Mouse (Mus musculus): ENCODE measurements around the gene Strap. TPM values are rescaled to one million over a fixed set of nuclear protein-coding genes. Genes with fewer than 3 reads are reported as not detected.

The Strap gene
- polyA plus RNA-seq, 1 experiment = 124 TPM

GRCm38 (mm10) chr6:137772918-137773636 is 38.2 kb downstream of the Strap start:
- Histone ChIP-seq H3K4me1 (ENCODE audit: control insufficient read depth, insufficient read depth, low read length) (no peaks in the 10 kb centered on the region), H3K27ac (ENCODE audit: insufficient read depth, low read length) (no peak overlapping the region), H3K4me3 (ENCODE audit: insufficient read depth, low read length) (no peak overlapping the region)
- no peak for TF ChIP-seq CTCF (IDR thresholded peaks at IDR 0.05; ENCODE audit: borderline replicate concordance, insufficient read depth, low read length)
- no peak for TF ChIP-seq POLR2A (IDR thresholded peaks at IDR 0.05; ENCODE audit: low read depth, low read length)

- Histone ChIP-seq H3K4me3 (ENCODE audit: insufficient read depth, low read length) (no peak overlapping the region), H3K4me1 (ENCODE audit: control insufficient read depth, insufficient read depth, low read length) (no peaks in the 10 kb centered on the region), H3K27ac (ENCODE audit: insufficient read depth, low read length) (no peak overlapping the region)
- no peak for TF ChIP-seq CTCF (IDR thresholded peaks at IDR 0.05; ENCODE audit: borderline replicate concordance, insufficient read depth, low read length)
- TF ChIP-seq POLR2A (IDR thresholded peaks at IDR 0.05; ENCODE audit: low read depth, low read length) = no peak
Observed at GRCm38 (mm10) chr6:137773637-137774028, 38.8 kb downstream of the Strap start.

GRCm38 (mm10) chr6:137774166-137774565 is 39.3 kb downstream of the Strap start:
- Histone ChIP-seq H3K4me1 (ENCODE audit: control insufficient read depth, insufficient read depth, low read length) (no peaks in the 10 kb centered on the region), H3K27ac (ENCODE audit: insufficient read depth, low read length) (no peak overlapping the region), H3K4me3 (ENCODE audit: insufficient read depth, low read length) (no peak overlapping the region)
- no peak for TF ChIP-seq CTCF (IDR thresholded peaks at IDR 0.05; ENCODE audit: borderline replicate concordance, insufficient read depth, low read length)
- TF ChIP-seq POLR2A (IDR thresholded peaks at IDR 0.05; ENCODE audit: low read depth, low read length) = no peak

GRCm38 (mm10) chr6:137775159-137775558 is 40.3 kb downstream of the Strap start:
- TF ChIP-seq CTCF (IDR thresholded peaks at IDR 0.05; ENCODE audit: borderline replicate concordance, insufficient read depth, low read length) (no peak), POLR2A (IDR thresholded peaks at IDR 0.05; ENCODE audit: low read depth, low read length) (no peak)

GRCm38 (mm10) chr6:137776981-137777380 is 42.1 kb downstream of the Strap start:
- H3K27ac ChIP-seq (ENCODE audit: insufficient read depth, low read length) = no peak overlapping the region
- H3K4me3 ChIP-seq (ENCODE audit: insufficient read depth, low read length) = no peak overlapping the region
- H3K4me1 ChIP-seq (ENCODE audit: control insufficient read depth, insufficient read depth, low read length) = no peaks in the 10 kb centered on the region
- no peak for TF ChIP-seq POLR2A (IDR thresholded peaks at IDR 0.05; ENCODE audit: low read depth, low read length)
- TF ChIP-seq CTCF (IDR thresholded peaks at IDR 0.05; ENCODE audit: borderline replicate concordance, insufficient read depth, low read length) = no peak

More at GRCm38 (mm10) chr6:137775159-137775558, 40.3 kb downstream of the Strap start:
- H3K4me1 ChIP-seq (ENCODE audit: control insufficient read depth, insufficient read depth, low read length) = no peaks in the 10 kb centered on the region
- no peak overlapping the region for H3K4me3 ChIP-seq (ENCODE audit: insufficient read depth, low read length)
- H3K27ac ChIP-seq (ENCODE audit: insufficient read depth, low read length) = no peak overlapping the region

- Histone ChIP-seq H3K27ac (ENCODE audit: insufficient read depth, low read length) (peak overlapping the region; percentile 45; the same call in 1 of the 2 replicates), H3K4me3 (ENCODE audit: insufficient read depth, low read length) (no peak overlapping the region), H3K4me1 (ENCODE audit: control insufficient read depth, insufficient read depth, low read length) (peaks cover 3% of the 10 kb centered on the region)
- TF ChIP-seq POLR2A (IDR thresholded peaks at IDR 0.05; ENCODE audit: low read depth, low read length) (no peak), CTCF (IDR thresholded peaks at IDR 0.05; ENCODE audit: borderline replicate concordance, insufficient read depth, low read length) (no peak)
Observed at GRCm38 (mm10) chr6:137783899-137784637, 49.2 kb downstream of the Strap start.

- Histone ChIP-seq H3K27ac (ENCODE audit: insufficient read depth, low read length) (no peak overlapping the region), H3K4me1 (ENCODE audit: control insufficient read depth, insufficient read depth, low read length) (peaks cover 3% of the 10 kb centered on the region), H3K4me3 (ENCODE audit: insufficient read depth, low read length) (no peak overlapping the region)
- TF ChIP-seq CTCF (IDR thresholded peaks at IDR 0.05; ENCODE audit: borderline replicate concordance, insufficient read depth, low read length) (no peak), POLR2A (IDR thresholded peaks at IDR 0.05; ENCODE audit: low read depth, low read length) (no peak)
Observed at GRCm38 (mm10) chr6:137788976-137789590, 54.2 kb downstream of the Strap start.

GRCm38 (mm10) chr6:137789658-137790057 is 54.8 kb downstream of the Strap start:
- TF ChIP-seq CTCF (IDR thresholded peaks at IDR 0.05; ENCODE audit: borderline replicate concordance, insufficient read depth, low read length) (no peak), POLR2A (IDR thresholded peaks at IDR 0.05; ENCODE audit: low read depth, low read length) (no peak)
- H3K4me1 ChIP-seq (ENCODE audit: control insufficient read depth, insufficient read depth, low read length) = no peaks in the 10 kb centered on the region
- H3K4me3 ChIP-seq (ENCODE audit: insufficient read depth, low read length) = no peak overlapping the region
- H3K27ac ChIP-seq (ENCODE audit: insufficient read depth, low read length) = no peak overlapping the region

GRCm38 (mm10) chr6:137795494-137795893 is 60.6 kb downstream of the Strap start:
- H3K4me1 ChIP-seq (ENCODE audit: control insufficient read depth, insufficient read depth, low read length) = no peaks in the 10 kb centered on the region
- no peak overlapping the region for H3K4me3 ChIP-seq (ENCODE audit: insufficient read depth, low read length)
- TF ChIP-seq POLR2A (IDR thresholded peaks at IDR 0.05; ENCODE audit: low read depth, low read length) (no peak), CTCF (IDR thresholded peaks at IDR 0.05; ENCODE audit: borderline replicate concordance, insufficient read depth, low read length) (no peak)
- no peak overlapping the region for H3K27ac ChIP-seq (ENCODE audit: insufficient read depth, low read length)

Measured in embryonic fibroblast, embryonic 13.5 days (primary cell).